Mouse (Mus musculus): ENCODE data around the gene Gm813.

DNA sequence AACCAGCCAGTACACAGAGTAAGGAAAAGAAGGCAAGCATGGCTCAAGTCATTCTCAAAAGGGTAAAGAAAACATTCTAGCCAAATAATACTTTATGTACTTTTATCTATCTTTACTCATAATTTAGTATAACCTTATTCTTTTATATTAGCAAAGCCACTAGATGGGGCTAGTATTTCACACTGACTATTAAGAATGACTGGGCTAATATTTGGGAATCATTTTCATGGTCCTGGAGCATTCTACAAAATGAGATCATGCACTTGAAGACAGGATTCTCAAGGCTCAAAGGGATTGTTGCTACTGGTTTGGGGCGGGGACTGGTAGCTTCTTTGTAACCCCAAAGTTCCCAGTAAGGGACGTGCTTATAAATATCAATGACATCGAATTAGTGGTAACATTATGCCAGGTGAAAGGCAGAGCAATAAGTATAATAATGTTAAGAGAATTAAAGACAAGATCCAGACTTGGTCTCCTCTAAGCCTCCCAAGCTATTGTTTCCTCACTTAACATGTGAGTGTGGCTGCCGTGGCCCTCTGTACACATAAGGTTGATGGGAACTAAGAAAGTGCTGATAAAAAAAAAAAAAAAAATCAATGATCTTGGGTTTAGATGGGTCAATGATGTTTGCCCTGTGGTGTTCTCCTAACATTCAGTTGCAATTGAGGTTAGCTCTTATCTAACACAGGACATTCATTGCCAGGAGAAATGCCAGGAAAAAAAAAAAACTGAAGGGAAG is 11.0 kb upstream of the Gm813 start:
- TF ChIP-seq CTCF (IDR thresholded peaks at IDR 0.05; ENCODE audit: low read depth) (peak; percentile 62), EP300 (optimal IDR thresholded peaks at IDR 0.05) (no peak)
